Mouse (Mus musculus) CD4-positive naive resting alpha-beta T cell, adult 57 days (primary cell): ENCODE measurements around the gene Gm20854. TPM values are rescaled to one million over a fixed set of nuclear protein-coding genes. Genes with fewer than 3 reads are reported as not detected.

Source experiments
- total RNA-seq: library from RNA; stranded (reverse); gene quantifications from one replicate; pipeline ENCODE4 v1.2.4, GENCODE M21; 2023

Gm20854 gene
- not detected for total RNA-seq

DNA sequence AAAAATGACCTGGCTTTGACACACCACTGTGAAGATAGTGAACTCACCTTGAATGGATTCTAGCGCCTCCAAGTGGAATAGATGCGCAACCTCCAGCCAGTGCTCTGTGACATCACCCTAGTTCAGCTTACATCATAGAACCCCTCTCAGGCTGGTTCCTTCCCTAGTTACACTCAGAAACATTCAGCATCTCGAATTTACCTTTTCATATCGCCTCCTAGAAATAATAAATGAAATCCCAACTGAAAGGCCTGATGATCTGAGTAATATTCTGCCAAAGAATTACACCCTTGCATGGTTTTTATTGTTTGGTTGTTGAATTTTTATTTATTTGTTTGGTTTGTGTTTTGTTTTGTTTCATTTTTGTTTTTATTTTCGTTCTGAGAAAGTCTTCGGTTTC is at the start of gene Gm20854:
Gene Gm20854 (minus strand): TSS at position 101 of the 400 bp plus-strand sequence.

